Mouse (Mus musculus): ENCODE results near the gene Hsd17b12. TPM values are rescaled to one million over a fixed set of nuclear protein-coding genes. Genes with fewer than 3 reads are reported as not detected.
A peak's percentile ranks its signal among the peaks of the same experiment; 100 is the strongest.

Gene Hsd17b12
- 8.6 and 9.7 TPM in 2 replicates for polyA plus RNA-seq (2012; rRNA removed)

GRCm38 (mm10) chr2:94157592-94158519, at the start of gene Hsd17b12:
Gene Hsd17b12, minus strand, starts transcription at chr2:94157964.
- H3K4me3 ChIP-seq (ENCODE audit: extremely low read depth, insufficient read depth, insufficient read length): peak within 1 kb of the TSS; percentile 78
- under 1% methylated on average over 69 of the region's 69 CpGs for WGBS
- DNase-seq (ENCODE audit: low read depth in 1 of 2, low spot score in 2 of 2): peak; percentile 98 to 100
- H3K27me3 ChIP-seq (ENCODE audit: control insufficient read depth, insufficient read depth, low read length): no peaks in the 10 kb centered on the region
- peak within 1 kb of the TSS; percentile 77 for H3K27ac ChIP-seq (ENCODE audit: insufficient read depth, low read length)
- H3K4me1 ChIP-seq (ENCODE audit: control insufficient read depth, insufficient read depth, insufficient read length): no peaks in the 10 kb centered on the region
- no peaks in the 10 kb centered on the region for H3K36me3 ChIP-seq (ENCODE audit: control insufficient read depth, insufficient read depth, low read length)
- TF ChIP-seq POLR2A (IDR thresholded peaks at IDR 0.05; ENCODE audit: low read depth, low read length): peak; percentile 44; the same call in 1 of the 2 replicates
- TF ChIP-seq CTCF (IDR thresholded peaks at IDR 0.05; ENCODE audit: extremely low read depth, insufficient read depth, insufficient read length, insufficient replicate concordance): no peak

- no peak for DNase-seq (ENCODE audit: low read depth in 1 of 2, low spot score in 2 of 2)
- WGBS: 84% methylated on average over 2 of the region's 2 CpGs
- Histone ChIP-seq H3K4me3 (ENCODE audit: extremely low read depth, insufficient read depth, insufficient read length) (no peak overlapping the region), H3K27me3 (ENCODE audit: control insufficient read depth, insufficient read depth, low read length) (no peaks in the 10 kb centered on the region), H3K36me3 (ENCODE audit: control insufficient read depth, insufficient read depth, low read length) (no peaks in the 10 kb centered on the region), H3K4me1 (ENCODE audit: control insufficient read depth, insufficient read depth, insufficient read length) (no peaks in the 10 kb centered on the region), H3K27ac (ENCODE audit: insufficient read depth, low read length) (no peak overlapping the region)
- TF ChIP-seq CTCF (IDR thresholded peaks at IDR 0.05; ENCODE audit: extremely low read depth, insufficient read depth, insufficient read length, insufficient replicate concordance) (no peak), POLR2A (IDR thresholded peaks at IDR 0.05; ENCODE audit: low read depth, low read length) (no peak)
Measured at GRCm38 (mm10) chr2:94184906-94185305, 27.1 kb upstream of the Hsd17b12 start.

GRCm38 (mm10) chr2:94184142-94184541, 26.4 kb upstream of the Hsd17b12 start:
- Histone ChIP-seq H3K36me3 (ENCODE audit: control insufficient read depth, insufficient read depth, low read length) (no peaks in the 10 kb centered on the region), H3K27me3 (ENCODE audit: control insufficient read depth, insufficient read depth, low read length) (no peaks in the 10 kb centered on the region), H3K27ac (ENCODE audit: insufficient read depth, low read length) (no peak overlapping the region), H3K4me3 (ENCODE audit: extremely low read depth, insufficient read depth, insufficient read length) (no peak overlapping the region), H3K4me1 (ENCODE audit: control insufficient read depth, insufficient read depth, insufficient read length) (no peaks in the 10 kb centered on the region)
- WGBS: 48% methylated on average over 6 of the region's 6 CpGs
- TF ChIP-seq CTCF (IDR thresholded peaks at IDR 0.05; ENCODE audit: extremely low read depth, insufficient read depth, insufficient read length, insufficient replicate concordance) (no peak), POLR2A (IDR thresholded peaks at IDR 0.05; ENCODE audit: low read depth, low read length) (no peak)
- DNase-seq (ENCODE audit: low read depth in 1 of 2, low spot score in 2 of 2): no peak

DNA sequence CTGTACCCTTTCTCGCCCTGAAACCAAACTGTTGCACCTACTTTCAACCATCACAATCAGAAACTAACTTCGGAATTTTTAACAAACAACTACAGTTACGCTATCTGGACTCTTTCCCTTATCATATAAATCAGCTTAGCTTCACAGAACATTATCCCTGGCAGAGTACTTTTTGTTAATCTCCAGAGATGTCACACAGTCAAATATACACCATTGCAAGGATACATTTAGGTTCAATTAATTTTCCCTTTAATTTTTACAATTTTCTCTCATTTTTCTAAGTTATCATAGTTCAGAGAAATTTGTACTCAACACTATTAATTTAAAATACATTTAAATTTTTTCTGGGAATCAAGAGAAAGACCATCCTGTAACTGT, 21.3 kb upstream of the Hsd17b12 start:
- WGBS: 4% methylated on average over 3 of the region's 3 CpGs
- Histone ChIP-seq H3K4me1 (ENCODE audit: control insufficient read depth, insufficient read depth, insufficient read length) (peaks cover 3% of the 10 kb centered on the region; the same call in 1 of the 2 replicates), H3K27me3 (ENCODE audit: control insufficient read depth, insufficient read depth, low read length) (no peaks in the 10 kb centered on the region), H3K4me3 (ENCODE audit: extremely low read depth, insufficient read depth, insufficient read length) (no peak overlapping the region), H3K36me3 (ENCODE audit: control insufficient read depth, insufficient read depth, low read length) (no peaks in the 10 kb centered on the region), H3K27ac (ENCODE audit: insufficient read depth, low read length) (no peak overlapping the region)
- no peak for DNase-seq (ENCODE audit: low read depth in 1 of 2, low spot score in 2 of 2)
- TF ChIP-seq CTCF (IDR thresholded peaks at IDR 0.05; ENCODE audit: extremely low read depth, insufficient read depth, insufficient read length, insufficient replicate concordance) (no peak), POLR2A (IDR thresholded peaks at IDR 0.05; ENCODE audit: low read depth, low read length) (no peak)

DNA sequence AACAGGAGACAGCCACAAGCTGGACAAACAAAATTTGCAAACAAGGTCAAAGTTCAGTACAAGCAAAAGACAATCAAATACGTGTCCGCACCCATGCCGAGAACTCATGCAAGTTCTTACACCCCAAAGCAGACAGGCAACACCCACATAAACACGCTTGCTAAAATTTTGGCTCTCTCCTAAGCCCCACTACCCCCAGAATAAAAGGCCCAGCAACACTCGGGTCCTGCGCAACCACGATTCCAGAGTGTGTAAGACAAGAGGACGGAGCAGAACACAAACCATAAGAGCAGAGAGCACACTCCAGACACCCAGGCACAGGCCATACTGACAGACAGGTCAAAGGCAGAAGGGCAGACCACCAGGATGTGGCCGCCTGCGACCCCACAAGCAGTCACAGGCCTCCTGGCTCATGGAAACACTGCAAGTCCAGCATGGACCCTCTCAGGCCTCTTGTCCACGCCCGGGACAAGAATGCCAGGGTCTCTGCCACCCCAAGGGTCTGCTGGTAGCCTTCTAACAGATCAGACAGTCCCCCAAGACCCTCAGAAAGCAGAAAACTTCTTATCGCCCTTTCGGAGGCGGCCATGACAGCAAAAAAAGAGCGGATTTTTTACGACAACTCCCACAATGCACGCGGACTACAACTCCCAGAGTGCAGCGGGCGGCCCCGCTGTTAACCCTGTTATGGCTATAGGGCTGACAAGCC, 20.7 kb upstream of the Hsd17b12 start:
- Histone ChIP-seq H3K27me3 (ENCODE audit: control insufficient read depth, insufficient read depth, low read length) (no peaks in the 10 kb centered on the region), H3K27ac (ENCODE audit: insufficient read depth, low read length) (no peak overlapping the region), H3K4me3 (ENCODE audit: extremely low read depth, insufficient read depth, insufficient read length) (peak overlapping the region; percentile 86), H3K4me1 (ENCODE audit: control insufficient read depth, insufficient read depth, insufficient read length) (peaks cover 3% of the 10 kb centered on the region; the same call in 1 of the 2 replicates), H3K36me3 (ENCODE audit: control insufficient read depth, insufficient read depth, low read length) (no peaks in the 10 kb centered on the region)
- TF ChIP-seq CTCF (IDR thresholded peaks at IDR 0.05; ENCODE audit: extremely low read depth, insufficient read depth, insufficient read length, insufficient replicate concordance): no peak
- TF ChIP-seq POLR2A (IDR thresholded peaks at IDR 0.05; ENCODE audit: low read depth, low read length): no peak
- DNase-seq (ENCODE audit: low read depth in 1 of 2, low spot score in 2 of 2): peak; percentile 69 to 84
- 2% methylated on average over 22 of the region's 22 CpGs for WGBS

DNA sequence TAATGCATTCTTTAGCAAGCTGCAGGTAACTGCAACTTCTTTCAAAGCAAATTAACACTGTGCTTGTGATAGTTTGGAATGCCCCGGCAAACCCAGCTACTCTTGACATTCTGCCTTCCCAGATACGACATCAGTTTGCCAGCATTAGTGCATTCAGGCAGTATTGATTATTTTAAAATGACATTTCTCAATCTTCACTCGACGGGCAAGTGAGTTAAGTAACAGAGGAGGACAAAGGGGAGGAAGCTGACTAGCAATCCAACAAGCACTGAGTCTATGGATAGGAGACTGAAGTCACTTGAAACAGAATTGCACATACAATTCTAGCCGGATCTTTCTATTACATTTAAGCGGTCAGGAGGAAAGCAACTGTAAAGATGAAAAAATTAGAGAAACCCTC, 19.5 kb upstream of the Hsd17b12 start:
- Histone ChIP-seq H3K27ac (ENCODE audit: insufficient read depth, low read length) (no peak overlapping the region), H3K27me3 (ENCODE audit: control insufficient read depth, insufficient read depth, low read length) (no peaks in the 10 kb centered on the region), H3K4me1 (ENCODE audit: control insufficient read depth, insufficient read depth, insufficient read length) (peaks cover 3% of the 10 kb centered on the region; the same call in 1 of the 2 replicates), H3K4me3 (ENCODE audit: extremely low read depth, insufficient read depth, insufficient read length) (no peak overlapping the region), H3K36me3 (ENCODE audit: control insufficient read depth, insufficient read depth, low read length) (no peaks in the 10 kb centered on the region)
- WGBS: 92% methylated on average over 6 of the region's 6 CpGs
- DNase-seq (ENCODE audit: low read depth in 1 of 2, low spot score in 2 of 2): no peak
- TF ChIP-seq CTCF (IDR thresholded peaks at IDR 0.05; ENCODE audit: extremely low read depth, insufficient read depth, insufficient read length, insufficient replicate concordance) (no peak), POLR2A (IDR thresholded peaks at IDR 0.05; ENCODE audit: low read depth, low read length) (no peak)
